Mouse (Mus musculus) spleen, postnatal 10 days (tissue): Measurements from ENCODE around the gene Gm37240.

Experiments
- DNase-seq, 2 experiments: peaks; one replicate each; pipeline ENCODE4 v3.0.0; 2021 to 2022; ENCODE audit warnings: low spot score in 2 of 2

Gene Gm37240

GRCm38 (mm10) chr3:85048569-85048968 lies 838.7 kb downstream of the Gm37240 start:
- no peak for DNase-seq

DNA sequence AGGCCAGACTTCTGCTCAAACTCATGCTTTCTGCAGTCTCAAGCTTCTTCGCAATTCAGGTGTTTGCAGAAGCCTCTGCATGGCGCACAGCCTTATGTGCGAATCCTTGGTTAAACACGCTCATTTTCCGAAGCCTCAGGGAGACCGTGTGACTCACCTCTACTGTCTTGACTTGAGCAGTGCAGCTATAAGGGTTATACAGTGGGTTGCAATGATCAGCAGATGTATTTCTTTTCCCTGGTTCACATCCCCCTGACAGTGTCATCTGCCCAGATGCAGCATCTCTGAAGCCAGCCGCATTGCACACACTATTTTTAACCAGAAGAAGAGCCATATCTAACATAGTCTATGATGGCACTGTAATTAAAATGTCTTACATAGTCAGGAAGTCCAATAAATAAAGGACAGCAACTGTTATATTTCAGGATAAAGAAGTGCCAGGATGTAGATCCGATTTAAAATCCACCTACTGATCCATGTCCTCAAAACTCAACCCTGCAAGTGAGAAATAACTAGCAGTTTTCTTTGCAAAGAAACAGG lies 843.6 kb downstream of the Gm37240 start:
- DNase-seq = no peak

- DNase-seq = no peak
Measured at GRCm38 (mm10) chr3:85042126-85042525, 845.2 kb downstream of the Gm37240 start.

DNA sequence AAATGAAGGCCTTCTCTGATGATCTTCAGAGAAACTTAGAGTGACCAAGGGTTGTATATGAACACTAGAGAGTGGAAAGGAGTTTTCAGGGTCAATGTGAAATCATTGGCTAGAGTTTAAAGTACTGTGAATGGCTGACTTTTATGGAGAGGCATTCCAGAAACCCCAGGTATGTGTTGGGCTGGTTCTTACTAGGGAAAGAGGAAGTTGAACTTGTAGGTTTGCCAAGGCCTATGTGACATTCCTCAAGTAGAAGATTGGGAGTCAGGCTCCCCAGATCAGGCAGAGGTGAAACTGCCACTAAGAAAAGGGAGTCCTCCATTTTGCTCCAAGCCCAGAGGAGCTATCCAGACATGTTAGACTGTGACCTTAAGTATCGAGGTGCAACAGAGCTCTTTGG lies 858.2 kb downstream of the Gm37240 start:
- no peak for DNase-seq

DNA sequence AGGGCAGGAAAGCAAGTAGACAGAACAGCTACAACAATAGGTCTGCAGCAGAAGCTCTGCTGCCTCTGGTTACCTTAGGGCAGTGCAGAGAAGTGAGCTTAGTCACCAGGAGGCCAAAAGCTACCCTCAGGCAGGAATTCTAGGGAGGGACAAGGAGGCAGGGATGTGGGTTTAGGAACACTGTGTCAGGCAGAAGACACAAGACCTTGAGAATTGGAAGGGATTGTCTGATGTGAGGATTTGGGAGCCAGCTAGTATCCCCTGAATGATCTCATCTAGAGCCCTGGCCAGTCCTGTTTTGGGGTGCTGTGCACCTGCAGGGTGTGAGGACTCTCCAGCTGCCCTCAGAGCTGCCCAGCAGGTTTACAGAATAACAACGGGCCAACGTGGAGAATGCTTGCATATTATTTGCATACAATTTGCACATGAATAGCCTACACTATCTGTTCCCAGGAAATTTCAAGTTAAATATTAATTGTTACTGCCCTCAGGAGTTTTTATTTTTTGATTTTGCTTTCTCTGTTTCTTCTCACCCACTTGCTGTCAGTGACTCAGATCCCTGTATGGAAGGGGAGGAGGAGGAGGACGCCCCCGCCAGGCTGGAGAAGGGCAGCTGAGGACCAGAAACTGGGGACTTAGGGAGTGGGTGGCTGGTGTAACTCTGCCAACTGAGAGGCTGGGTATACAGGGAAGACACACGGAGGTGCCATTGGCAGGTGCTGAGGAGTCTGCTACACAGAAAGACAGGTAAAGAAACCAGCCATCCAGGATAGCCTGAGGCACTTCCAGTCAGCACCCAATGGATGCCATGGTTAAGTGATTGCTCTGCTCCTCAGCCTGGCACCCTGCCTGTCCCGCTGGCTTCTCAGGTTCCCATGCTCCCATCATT lies 862.3 kb downstream of the Gm37240 start:
- DNase-seq = no peak

- DNase-seq = no peak
Measured at GRCm38 (mm10) chr3:85024237-85024636, 863.1 kb downstream of the Gm37240 start.

DNA sequence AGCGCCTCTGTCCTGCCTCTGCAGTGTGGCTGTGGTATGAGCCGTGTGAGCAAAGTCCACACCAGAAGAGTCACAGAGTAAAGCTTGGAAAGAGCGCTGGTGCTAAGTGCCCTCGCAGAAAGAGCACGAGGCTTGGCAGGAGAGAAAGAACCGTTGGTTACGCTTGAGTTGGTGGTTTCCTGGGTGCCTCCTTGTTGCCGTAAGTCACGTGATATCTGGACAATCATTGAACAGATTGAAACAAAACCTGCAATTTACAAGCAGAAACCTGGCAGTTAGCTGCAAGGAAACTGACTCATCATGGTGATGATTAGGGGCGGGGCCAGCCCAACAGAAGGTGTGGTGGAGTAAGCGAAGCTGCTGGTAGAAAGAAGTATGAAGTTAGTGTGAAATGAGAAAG lies 864.5 kb downstream of the Gm37240 start:
- no peak for DNase-seq

- DNase-seq = no peak
Measured at GRCm38 (mm10) chr3:85021816-85022215, 865.5 kb downstream of the Gm37240 start.

DNA sequence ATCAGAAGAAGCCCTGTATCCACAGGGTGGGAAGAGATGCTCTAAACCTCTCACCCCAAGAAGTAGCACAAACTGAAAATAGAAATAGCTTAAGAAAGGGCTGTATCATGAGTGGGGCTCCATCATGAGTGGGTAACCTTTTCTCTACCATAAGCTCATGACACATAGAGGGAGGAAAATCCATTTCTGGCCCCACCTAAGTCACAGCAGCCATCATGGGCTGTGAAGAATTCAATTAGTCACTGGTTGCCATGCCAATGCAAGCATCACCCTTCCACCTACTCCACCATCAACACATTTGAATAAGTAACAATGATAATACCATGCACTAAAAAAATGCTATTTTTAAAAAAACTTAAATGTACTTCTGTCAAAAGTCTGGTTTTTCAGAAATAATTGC lies 867.2 kb downstream of the Gm37240 start:
- DNase-seq = no peak

GRCm38 (mm10) chr3:85015667-85016066 lies 871.7 kb downstream of the Gm37240 start:
- DNase-seq = no peak

DNA sequence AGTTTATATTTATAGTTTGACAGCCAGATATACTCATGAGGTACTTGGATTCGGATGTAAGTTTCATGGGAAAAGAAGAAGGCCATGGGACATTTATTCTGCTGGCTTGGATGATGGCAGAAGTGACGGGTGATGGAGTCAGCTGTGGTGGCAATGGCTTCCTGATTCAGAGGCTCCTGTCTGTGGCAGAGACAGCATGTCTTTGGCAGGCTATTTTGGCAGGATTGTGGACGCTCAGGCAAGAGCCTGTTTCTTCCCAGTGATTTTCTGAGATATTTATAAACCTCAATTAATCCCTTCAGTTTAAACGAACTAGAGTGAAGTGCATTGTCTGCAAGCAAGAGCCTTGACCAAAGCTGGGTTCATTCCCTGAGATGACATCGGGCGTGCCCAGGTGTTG lies 874.4 kb downstream of the Gm37240 start:
- no peak for DNase-seq

GRCm38 (mm10) chr3:85005257-85005656 lies 882.1 kb downstream of the Gm37240 start:
- DNase-seq = no peak

- DNase-seq = no peak
Measured at GRCm38 (mm10) chr3:84988880-84989279, 898.4 kb downstream of the Gm37240 start.

DNA sequence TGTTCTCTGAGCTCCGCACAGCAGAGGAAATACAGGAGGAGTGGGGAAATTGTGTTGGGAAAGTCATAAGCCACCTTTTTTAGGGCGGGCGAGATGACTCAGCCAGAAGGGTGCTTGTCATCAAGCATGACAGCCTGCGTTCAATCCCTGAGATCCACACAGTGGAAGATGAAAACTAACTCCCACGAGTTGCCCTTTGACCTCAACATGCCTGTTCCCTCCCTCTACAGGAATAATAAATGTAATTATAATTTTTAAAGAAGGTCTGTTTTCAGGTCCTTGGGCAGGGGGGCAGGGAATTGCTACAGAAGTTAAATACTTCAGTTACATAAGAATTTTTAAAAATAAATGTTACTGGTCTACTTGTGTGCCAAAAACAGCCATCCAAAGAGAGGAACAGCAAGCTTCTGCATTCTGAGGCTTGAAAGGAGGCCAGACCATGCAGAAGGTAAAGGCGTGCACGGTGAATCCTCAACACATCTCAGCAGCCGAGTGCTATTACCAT lies 902.1 kb downstream of the Gm37240 start:
- no peak for DNase-seq

DNA sequence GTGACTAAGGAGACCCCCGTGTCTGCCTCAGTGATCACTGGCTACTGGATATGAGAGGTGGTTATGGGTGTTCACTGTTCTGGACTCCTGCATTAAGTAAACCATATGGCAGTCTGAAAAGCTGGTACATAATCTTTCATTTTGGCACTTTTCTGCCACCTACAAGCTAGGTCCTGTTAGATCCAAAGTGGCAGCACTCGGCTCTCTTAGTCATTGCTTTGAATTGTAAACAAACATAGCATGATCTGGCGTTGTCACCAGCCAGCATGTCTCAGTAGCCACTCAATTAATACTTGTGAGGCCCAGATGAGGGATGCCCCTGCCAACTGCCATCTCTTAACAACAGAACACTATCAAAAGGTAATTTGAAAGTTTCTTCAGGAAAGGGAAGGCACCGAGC lies 904.6 kb downstream of the Gm37240 start:
- no peak for DNase-seq

DNA sequence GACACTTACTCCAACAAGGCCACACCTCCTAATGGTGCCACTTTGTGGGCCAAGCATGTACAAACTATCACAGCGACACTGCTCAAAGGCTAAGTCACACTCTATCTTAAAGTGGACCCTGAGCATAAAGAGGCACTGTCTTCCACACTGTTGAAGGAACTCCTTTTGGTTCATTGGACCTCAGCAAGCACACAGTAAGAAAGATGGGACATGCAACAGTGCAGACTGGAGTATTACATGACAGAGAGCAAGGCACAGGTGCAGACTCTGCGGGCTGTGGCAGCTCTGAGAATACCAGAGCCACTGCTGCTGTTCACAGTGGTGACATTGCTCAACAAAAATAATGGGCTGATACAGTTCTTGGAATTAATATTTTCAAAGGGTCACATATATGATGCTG lies 907.2 kb downstream of the Gm37240 start:
- no peak for DNase-seq

DNA sequence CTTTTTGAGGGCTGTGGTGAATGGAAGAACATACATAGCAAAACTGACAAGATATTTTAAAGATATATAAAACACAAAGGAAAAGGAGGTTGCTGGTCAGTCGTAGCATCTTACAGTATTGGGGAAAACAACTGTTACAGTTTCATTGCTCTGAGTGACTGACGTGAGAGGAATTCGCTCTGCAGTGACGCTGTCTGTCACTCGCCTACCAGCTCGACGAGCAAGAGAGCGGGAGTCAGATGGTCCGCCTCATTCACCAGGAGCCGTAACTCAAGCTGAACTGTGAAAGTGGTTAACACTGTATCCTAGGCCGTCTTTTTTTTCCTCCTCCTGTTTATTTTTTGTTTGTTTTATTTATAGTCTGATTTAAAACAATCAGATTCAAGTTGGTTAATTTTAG lies 908.6 kb downstream of the Gm37240 start:
- DNase-seq = no peak

DNA sequence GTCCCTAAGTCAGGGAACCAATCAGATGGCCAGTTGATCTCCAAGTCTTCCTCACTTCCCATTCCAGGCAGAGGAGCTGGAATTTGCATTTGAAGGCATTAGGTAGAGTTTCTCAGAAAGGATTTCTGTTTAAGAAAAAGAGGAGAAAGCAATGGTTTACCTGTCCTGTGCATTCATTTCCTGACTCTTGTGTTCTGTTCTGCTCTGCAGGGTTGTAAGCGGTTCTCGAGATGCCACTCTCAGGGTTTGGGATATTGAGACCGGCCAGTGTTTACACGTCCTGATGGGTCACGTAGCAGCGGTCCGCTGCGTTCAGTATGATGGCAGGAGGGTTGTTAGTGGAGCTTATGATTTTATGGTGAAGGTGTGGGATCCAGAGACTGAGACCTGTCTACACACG lies 913.1 kb downstream of the Gm37240 start:
- no peak for DNase-seq

- DNase-seq = no peak
Measured at GRCm38 (mm10) chr3:84972881-84973280, 914.4 kb downstream of the Gm37240 start.

DNA sequence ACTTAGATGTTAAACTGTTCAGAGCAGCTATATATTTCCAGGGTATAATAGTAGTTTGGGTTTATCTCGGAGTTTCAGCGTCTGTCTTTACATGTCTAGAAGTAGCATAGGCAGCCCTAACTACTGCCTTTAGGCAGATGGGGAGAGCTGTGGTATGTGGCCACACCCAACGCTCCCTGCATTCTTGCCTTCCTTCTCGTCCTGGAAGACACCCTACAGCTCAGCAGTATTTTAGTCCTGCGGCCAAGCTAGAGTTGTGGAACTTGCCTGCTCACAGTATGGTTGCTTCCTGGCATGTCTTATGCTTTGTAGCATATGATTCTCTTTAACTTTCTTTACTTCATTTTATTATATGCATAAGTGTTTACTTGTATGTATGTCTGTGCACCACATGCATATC lies 915.8 kb downstream of the Gm37240 start:
- DNase-seq = no peak

DNA sequence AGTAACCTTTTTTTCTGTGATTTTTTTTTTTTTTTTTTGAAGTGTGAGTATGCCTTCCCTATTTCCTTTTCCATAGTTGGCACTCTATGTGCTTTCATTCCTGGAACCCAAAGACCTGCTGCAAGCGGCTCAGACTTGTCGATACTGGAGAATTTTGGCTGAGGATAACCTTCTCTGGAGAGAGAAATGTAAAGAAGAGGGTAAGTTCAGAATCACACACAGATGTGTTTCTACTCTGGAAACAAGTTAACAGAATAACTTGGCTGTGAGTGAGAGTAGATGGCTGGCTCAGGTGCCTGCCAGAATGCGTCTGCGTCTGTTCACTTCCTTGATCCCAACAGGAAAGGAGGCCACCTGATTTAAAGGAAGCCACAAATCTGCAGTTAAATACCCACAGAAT lies 920.0 kb downstream of the Gm37240 start:
- no peak for DNase-seq

DNA sequence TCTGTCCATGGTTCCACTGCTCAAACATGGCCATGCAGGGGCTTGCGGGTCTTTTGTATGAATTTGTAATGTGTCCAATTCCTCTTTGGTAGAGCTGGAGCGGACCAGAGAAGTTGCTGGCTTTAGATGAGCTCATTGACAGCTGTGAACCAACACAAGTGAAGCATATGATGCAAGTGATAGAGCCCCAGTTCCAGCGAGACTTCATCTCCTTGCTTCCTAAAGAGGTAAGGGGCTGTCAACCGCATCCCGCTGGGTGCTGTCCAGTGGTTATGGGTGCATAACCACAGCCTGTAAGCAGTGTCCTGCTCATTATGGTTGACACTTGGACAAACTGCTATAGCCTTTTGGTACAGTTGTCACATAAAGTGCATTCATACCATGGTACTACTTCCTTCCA lies 922.2 kb downstream of the Gm37240 start:
- no peak for DNase-seq

GRCm38 (mm10) chr3:84955857-84956256 lies 931.5 kb downstream of the Gm37240 start:
- DNase-seq = no peak
